Comparison of ENCODE assay signal across 28 mouse cellular contexts in genomic region chr17:15650089-15650742, GRCm38 (mm10). TPM values are rescaled to one million over a fixed set of nuclear protein-coding genes. Genes with fewer than 3 reads are reported as not detected.
DNase-seq lines count a peak whose midpoint lies in the region; ATAC-seq lines count a peak whose summit lies in the region.
"Had no signal": no experiment of that assay in that cellular context is flagged by ENCODE, and none has a peak within 500 bp of the region (broad histone marks: within the 10 kb centered on the region; RNA-seq: fewer than 3 reads in every experiment).

No protein-coding gene starts in this region.

- H3K9me3 ChIP-seq in kidney, embryonic 15.5 days (replicated peaks) = no peaks in the 10 kb centered on the region
- H3K9me3 ChIP-seq: embryonic facial prominence, embryonic 12.5 days; embryonic facial prominence, embryonic 15.5 days; G1E; heart, embryonic 10.5 days; heart, embryonic 13.5 days; hindbrain, embryonic 12.5 days; hindbrain, embryonic 15.5 days had no signal

- H3K4me1 ChIP-seq in kidney, embryonic 15.5 days = peaks cover 13% of the 10 kb centered on the region; the same call in 1 of the 2 replicates
- H3K4me1 ChIP-seq: embryonic facial prominence, embryonic 12.5 days; embryonic facial prominence, embryonic 15.5 days; hindbrain, embryonic 12.5 days; hindbrain, embryonic 15.5 days had no signal

- peak; percentile 49 for ATAC-seq in kidney, embryonic 15.5 days (replicated peaks; ENCODE audit: low FRiP score)
- ATAC-seq: forebrain, embryonic 14.5 days; forebrain, postnatal 0 days had no signal

- WGBS in kidney, embryonic 15.5 days = 21% methylated on average over 8 of the region's 8 CpGs

- H3K4me2 ChIP-seq in kidney, embryonic 15.5 days = no peak overlapping the region
- H3K4me2 ChIP-seq: embryonic facial prominence, embryonic 12.5 days; embryonic facial prominence, embryonic 15.5 days; heart, embryonic 13.5 days; hindbrain, embryonic 12.5 days; hindbrain, embryonic 15.5 days had no signal

- no peak overlapping the region for H3K27ac ChIP-seq in kidney, embryonic 15.5 days
- H3K27ac ChIP-seq: embryonic facial prominence, embryonic 12.5 days; embryonic facial prominence, embryonic 15.5 days; heart, adult 2 months; heart, embryonic 10.5 days; heart, embryonic 13.5 days; hindbrain, embryonic 12.5 days; hindbrain, embryonic 15.5 days had no signal

- peak; percentile 14 for DNase-seq in embryo, embryonic 10.5 days (ENCODE audit: low spot score)
- DNase-seq in embryo, embryonic 9.5 days (ENCODE audit: extremely low spot score) = no peak
- DNase-seq in kidney, adult 9 months = no peak
- DNase-seq in Muller cell, postnatal 12 days (ENCODE audit: inconsistent ontology term) = peak; percentile 31
- DNase-seq in mesoderm, embryonic 11.5 days (ENCODE audit: low read depth, low spot score) = peak; percentile 20
- no peak for DNase-seq in adrenal gland, adult 2 months
- DNase-seq: adrenal gland, adult 8-10 months; adrenal gland, postnatal 25 days; B cell, adult 2 months; cerebellum, adult 11-12 months; cerebellum, adult 8-10 months; cerebellum, postnatal 10 days; cerebellum, postnatal 36 days; forebrain, postnatal 0 days; gastrocnemius, postnatal 25 days; heart, adult 2 months; heart, postnatal 14 days; heart, postnatal 4 days had no signal

- no peaks in the 10 kb centered on the region for H3K36me3 ChIP-seq in kidney, embryonic 15.5 days
- H3K36me3 ChIP-seq: embryonic facial prominence, embryonic 12.5 days; embryonic facial prominence, embryonic 15.5 days; G1E; heart, embryonic 10.5 days; heart, embryonic 13.5 days; hindbrain, embryonic 12.5 days; hindbrain, embryonic 15.5 days had no signal

- H3K9ac ChIP-seq in kidney, embryonic 15.5 days = no peak overlapping the region
- H3K9ac ChIP-seq: embryonic facial prominence, embryonic 12.5 days; embryonic facial prominence, embryonic 15.5 days; forebrain, postnatal 0 days; heart, embryonic 13.5 days; hindbrain, embryonic 12.5 days; hindbrain, embryonic 15.5 days had no signal

- H3K27me3 ChIP-seq in kidney, embryonic 15.5 days = no peaks in the 10 kb centered on the region
- H3K27me3 ChIP-seq: CH12.LX; embryonic facial prominence, embryonic 12.5 days; embryonic facial prominence, embryonic 15.5 days; heart, embryonic 13.5 days; hindbrain, embryonic 12.5 days; hindbrain, embryonic 15.5 days had no signal

- no peak overlapping the region for H3K4me3 ChIP-seq in kidney, embryonic 15.5 days (replicated peaks)
- H3K4me3 ChIP-seq: embryonic facial prominence, embryonic 12.5 days; embryonic facial prominence, embryonic 15.5 days; heart, adult 2 months; heart, embryonic 10.5 days; heart, embryonic 13.5 days; hindbrain, embryonic 12.5 days; hindbrain, embryonic 15.5 days had no signal

RNA-seq across cellular contexts. Expression of gene Chd1, which starts 54.6 kb away (rescaled TPM):
- polyA plus RNA-seq in kidney, embryonic 15.5 days (2015; fragmentation: Nextera tagmentation; extraction: Ambion mirVana) = 29.5 and 30.9 TPM in 2 replicates
- total RNA-seq in adrenal gland, adult 2 months (2021) = 10 to 100 TPM; 28.5 to 35.1 TPM
- 12.5 and 16.2 TPM in 2 replicates for polyA plus RNA-seq in adrenal gland, adult 2 months (2012; rRNA removed)

Comparison
In these comparisons a context has a peak if more than half of its experiments do, and no peak if none do; other contexts are left out.
1. DNase-seq: peak in embryo, embryonic 10.5 days (single experiment), Muller cell, postnatal 12 days (single experiment) and mesoderm, embryonic 11.5 days (single experiment); none in embryo, embryonic 9.5 days (single experiment), kidney, adult 9 months (single experiment) and adrenal gland, adult 2 months (single experiment).